Mouse (Mus musculus): Measurements from ENCODE around the gene Dcst1. TPM values are rescaled to one million over a fixed set of nuclear protein-coding genes. Genes with fewer than 3 reads are reported as not detected.

Gene Dcst1
- polyA plus RNA-seq, 1 experiment = not detected

- peak within 1 kb of the TSS; percentile 58 for H3K4me3 ChIP-seq (ENCODE audit: insufficient read depth, low read depth, low read length)
- peak; percentile 84 for TF ChIP-seq POLR2A (IDR thresholded peaks at IDR 0.05; ENCODE audit: insufficient read depth, low read depth, low read length)
- TF ChIP-seq CTCF (IDR thresholded peaks at IDR 0.05; ENCODE audit: insufficient read depth, low read depth, low read length) = no peak
- H3K27ac ChIP-seq (ENCODE audit: insufficient read depth, low read depth, low read length) = peak within 1 kb of the TSS; percentile 71
- WGBS = under 1% methylated on average over 53 of the region's 53 CpGs
- H3K4me1 ChIP-seq (ENCODE audit: control insufficient read depth, insufficient read depth, low read length) = peaks cover 43% of the 10 kb centered on the region
These were observed 42.4 kb downstream of the Dcst1 start, which contains the start of gene Efna3 for GRCm38 (mm10) chr3:89322514-89323165. Gene Efna3 (minus strand): TSS chr3:89322965.

GRCm38 (mm10) chr3:89322131-89322500 is 42.9 kb downstream of the Dcst1 start:
- peak overlapping the region; percentile 58 for H3K4me3 ChIP-seq (ENCODE audit: insufficient read depth, low read depth, low read length)
- H3K27ac ChIP-seq (ENCODE audit: insufficient read depth, low read depth, low read length) = peak overlapping the region; percentile 71
- peaks cover 49% of the 10 kb centered on the region for H3K4me1 ChIP-seq (ENCODE audit: control insufficient read depth, insufficient read depth, low read length)
- WGBS = 2% methylated on average over 14 of the region's 14 CpGs
- TF ChIP-seq POLR2A (IDR thresholded peaks at IDR 0.05; ENCODE audit: insufficient read depth, low read depth, low read length) = no peak
- no peak for TF ChIP-seq CTCF (IDR thresholded peaks at IDR 0.05; ENCODE audit: insufficient read depth, low read depth, low read length)

DNA sequence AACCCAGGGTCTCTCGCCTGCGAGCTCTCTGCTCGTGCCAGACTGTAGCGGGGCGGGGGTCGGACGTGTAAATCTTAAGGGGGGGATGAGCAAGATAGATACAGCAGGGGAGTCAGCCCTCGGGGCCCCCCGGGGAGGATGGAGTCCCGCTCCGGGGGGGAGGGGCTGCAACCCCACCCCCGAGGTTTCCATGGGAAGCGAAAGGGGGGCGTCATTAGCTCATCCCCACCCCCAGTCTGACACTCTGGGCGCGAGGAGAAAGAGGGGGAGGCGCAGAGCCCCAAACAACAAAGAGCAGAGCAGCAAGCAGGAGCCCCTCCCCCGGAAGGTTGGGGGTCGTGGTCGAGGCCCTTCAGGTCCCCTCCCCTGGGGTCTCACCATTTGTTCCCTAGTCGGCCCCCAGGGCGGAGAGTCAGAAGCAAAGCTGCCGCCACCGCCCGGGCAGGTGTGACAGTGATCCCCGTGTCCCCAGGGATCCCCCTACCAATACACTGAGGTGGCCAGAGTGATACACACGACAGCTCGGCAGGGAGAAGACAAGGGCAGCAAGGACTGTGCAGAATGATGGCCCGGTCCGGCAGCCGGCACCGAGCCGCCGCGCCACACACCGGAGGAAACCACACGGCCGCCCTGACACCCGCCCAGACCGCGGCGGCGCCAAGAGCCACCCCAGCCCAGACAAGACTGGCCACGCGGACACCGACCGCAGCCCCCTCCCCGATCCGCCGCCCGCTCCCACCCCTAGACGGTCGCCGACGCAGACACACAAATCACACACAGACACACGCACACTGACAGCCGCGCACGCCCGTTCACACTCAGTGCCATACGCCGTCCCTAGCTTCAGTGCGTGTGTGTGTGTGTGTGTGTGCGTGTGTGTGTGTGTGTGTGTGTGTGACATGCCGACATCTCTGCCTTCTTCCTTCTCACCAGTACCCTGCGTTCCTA is 43.6 kb downstream of the Dcst1 start:
- Histone ChIP-seq H3K4me1 (ENCODE audit: control insufficient read depth, insufficient read depth, low read length) (peaks cover 53% of the 10 kb centered on the region), H3K4me3 (ENCODE audit: insufficient read depth, low read depth, low read length) (peak overlapping the region; percentile 58), H3K27ac (ENCODE audit: insufficient read depth, low read depth, low read length) (peak overlapping the region; percentile 71)
- under 1% methylated on average over 66 of the region's 66 CpGs for WGBS
- TF ChIP-seq CTCF (IDR thresholded peaks at IDR 0.05; ENCODE audit: insufficient read depth, low read depth, low read length) (no peak), POLR2A (IDR thresholded peaks at IDR 0.05; ENCODE audit: insufficient read depth, low read depth, low read length) (0 out of 2 replicates have a peak, but pooled peaks have one; percentile 14)

DNA sequence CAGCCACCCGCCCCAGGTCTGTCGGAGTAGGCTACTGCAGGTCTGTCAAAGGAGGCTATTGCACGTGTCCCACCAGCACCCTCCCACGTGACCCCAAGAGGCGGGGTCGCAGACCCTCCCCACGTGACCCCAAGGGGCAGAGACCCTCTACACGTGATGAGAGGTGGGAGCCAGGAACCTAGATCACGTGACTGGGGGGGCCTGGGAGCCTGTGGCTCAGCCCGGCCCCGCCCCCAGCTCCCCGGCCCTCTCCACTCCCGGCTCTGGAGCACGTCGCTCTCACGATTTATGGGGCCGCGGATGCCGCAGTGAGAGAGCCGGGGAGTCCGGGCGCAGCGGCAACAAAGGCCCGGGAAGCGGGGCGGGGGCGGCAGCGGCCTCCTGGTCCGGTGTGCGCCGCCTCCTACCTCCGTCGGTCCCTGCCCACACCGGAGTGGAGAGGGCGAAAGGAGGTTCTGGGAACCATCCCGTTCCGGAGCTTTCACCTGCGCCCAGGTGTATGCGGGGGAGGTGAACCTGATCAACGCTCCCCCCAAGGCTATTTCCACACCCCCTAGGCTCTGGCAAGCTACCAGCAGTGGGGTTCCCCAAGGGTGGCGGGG is 44.4 kb downstream of the Dcst1 start:
- TF ChIP-seq POLR2A (IDR thresholded peaks at IDR 0.05; ENCODE audit: insufficient read depth, low read depth, low read length) = no peak; the same call in 1 of the 2 replicates
- TF ChIP-seq CTCF (IDR thresholded peaks at IDR 0.05; ENCODE audit: insufficient read depth, low read depth, low read length) = no peak
- 1% methylated on average over 40 of the region's 41 CpGs for WGBS
- H3K27ac ChIP-seq (ENCODE audit: insufficient read depth, low read depth, low read length) = peak overlapping the region; percentile 43
- H3K4me3 ChIP-seq (ENCODE audit: insufficient read depth, low read depth, low read length) = peak overlapping the region; percentile 58
- peaks cover 61% of the 10 kb centered on the region for H3K4me1 ChIP-seq (ENCODE audit: control insufficient read depth, insufficient read depth, low read length)

DNA sequence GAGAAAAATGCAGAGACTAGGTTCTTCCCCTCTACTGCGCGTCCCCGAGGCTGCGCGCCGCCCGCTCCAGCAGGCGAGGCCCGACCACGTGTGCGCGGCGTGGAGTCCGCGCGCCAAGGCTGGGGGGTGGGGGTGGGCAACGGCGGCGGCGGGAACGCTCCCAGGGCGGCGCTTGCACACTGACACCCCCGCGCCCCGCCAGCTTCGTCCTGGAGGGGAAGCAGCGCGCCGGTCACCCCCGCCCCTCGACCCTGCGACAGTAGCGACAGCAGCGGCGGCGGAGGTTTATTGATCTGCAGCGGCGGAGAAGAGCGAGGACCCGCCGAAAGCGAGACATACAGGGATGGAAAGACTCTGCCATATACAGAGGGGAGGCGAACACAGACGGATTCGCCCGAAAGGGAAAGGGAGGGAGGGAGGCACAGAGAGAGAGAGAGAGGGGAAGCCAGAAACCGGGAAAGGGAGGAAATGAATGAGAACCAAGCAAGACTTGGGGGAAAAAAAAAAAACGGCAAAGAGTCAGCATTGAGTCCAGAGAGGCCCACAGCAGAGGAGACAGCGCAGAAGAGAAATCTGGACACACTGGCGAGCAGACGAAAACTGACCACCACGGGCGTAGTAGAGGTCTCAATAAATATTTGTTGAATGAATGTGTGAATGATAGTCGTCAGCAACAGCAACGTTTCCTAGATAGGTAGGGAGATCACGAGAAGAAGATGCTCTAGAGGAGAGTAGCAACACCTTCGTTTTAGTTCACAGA is 45.3 kb downstream of the Dcst1 start:
- TF ChIP-seq POLR2A (IDR thresholded peaks at IDR 0.05; ENCODE audit: insufficient read depth, low read depth, low read length) (no peak), CTCF (IDR thresholded peaks at IDR 0.05; ENCODE audit: insufficient read depth, low read depth, low read length) (no peak)
- peaks cover 69% of the 10 kb centered on the region for H3K4me1 ChIP-seq (ENCODE audit: control insufficient read depth, insufficient read depth, low read length)
- 0 out of 2 replicates have a peak overlapping the region, but pooled peaks have one; percentile 36 for H3K27ac ChIP-seq (ENCODE audit: insufficient read depth, low read depth, low read length)
- peak overlapping the region; percentile 58 for H3K4me3 ChIP-seq (ENCODE audit: insufficient read depth, low read depth, low read length)
- 2% methylated on average over 58 of the region's 58 CpGs for WGBS

- Histone ChIP-seq H3K4me1 (ENCODE audit: control insufficient read depth, insufficient read depth, low read length) (peaks cover 70% of the 10 kb centered on the region), H3K4me3 (ENCODE audit: insufficient read depth, low read depth, low read length) (peak overlapping the region; percentile 58), H3K27ac (ENCODE audit: insufficient read depth, low read depth, low read length) (no peak overlapping the region)
- TF ChIP-seq POLR2A (IDR thresholded peaks at IDR 0.05; ENCODE audit: insufficient read depth, low read depth, low read length) = no peak
- TF ChIP-seq CTCF (IDR thresholded peaks at IDR 0.05; ENCODE audit: insufficient read depth, low read depth, low read length) = no peak
- 18% methylated on average over 21 of the region's 21 CpGs for WGBS
These were observed 46.0 kb downstream of the Dcst1 start for GRCm38 (mm10) chr3:89318971-89319590.

DNA sequence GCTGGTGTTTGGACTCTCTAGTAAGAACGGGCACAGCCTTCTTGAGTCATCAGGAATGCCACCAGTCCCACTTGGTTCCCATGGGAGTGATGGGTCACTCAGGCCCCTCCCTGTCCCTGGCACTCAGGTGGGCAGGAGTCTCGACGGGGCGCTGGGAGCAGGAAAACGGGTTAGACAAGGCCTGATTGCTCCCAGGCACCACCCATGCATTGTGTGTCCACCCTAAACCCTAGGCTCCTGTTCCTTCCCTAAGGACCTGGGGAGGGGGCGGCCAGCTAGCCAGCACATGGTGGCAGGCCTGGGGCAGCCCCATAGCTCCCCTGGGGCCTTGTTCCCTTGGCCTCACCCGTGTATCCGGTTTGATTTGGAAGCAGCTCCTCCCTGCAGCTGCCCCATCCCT is 46.7 kb downstream of the Dcst1 start:
- no peak overlapping the region for H3K4me3 ChIP-seq (ENCODE audit: insufficient read depth, low read depth, low read length)
- no peak overlapping the region; the same call in 1 of the 2 replicates for H3K27ac ChIP-seq (ENCODE audit: insufficient read depth, low read depth, low read length)
- H3K4me1 ChIP-seq (ENCODE audit: control insufficient read depth, insufficient read depth, low read length) = peaks cover 70% of the 10 kb centered on the region
- 76% methylated on average over 8 of the region's 8 CpGs for WGBS
- TF ChIP-seq POLR2A (IDR thresholded peaks at IDR 0.05; ENCODE audit: insufficient read depth, low read depth, low read length) = no peak
- no peak for TF ChIP-seq CTCF (IDR thresholded peaks at IDR 0.05; ENCODE audit: insufficient read depth, low read depth, low read length)

DNA sequence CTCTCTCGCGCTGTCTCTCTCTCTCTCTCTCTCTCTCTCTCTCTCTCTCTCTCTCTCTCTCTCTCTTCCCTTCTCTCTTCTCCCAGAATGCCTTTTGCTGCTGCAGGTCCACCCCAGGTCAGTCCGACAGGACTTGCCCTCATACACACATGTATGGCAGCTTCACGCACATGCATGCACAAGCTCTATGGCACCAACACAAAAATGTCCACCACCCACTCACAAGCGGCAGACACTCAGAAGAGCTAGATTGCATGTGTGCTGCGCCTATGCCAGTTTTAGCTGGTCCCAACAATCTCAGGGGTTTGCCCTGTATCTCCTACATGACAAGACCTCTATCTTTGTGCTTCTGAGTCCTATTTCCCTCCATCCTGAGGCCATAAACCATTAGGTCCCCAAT is 47.8 kb downstream of the Dcst1 start:
- TF ChIP-seq POLR2A (IDR thresholded peaks at IDR 0.05; ENCODE audit: insufficient read depth, low read depth, low read length) (no peak), CTCF (IDR thresholded peaks at IDR 0.05; ENCODE audit: insufficient read depth, low read depth, low read length) (no peak)
- Histone ChIP-seq H3K4me3 (ENCODE audit: insufficient read depth, low read depth, low read length) (0 out of 2 replicates have a peak overlapping the region, but pooled peaks have one; percentile 12), H3K4me1 (ENCODE audit: control insufficient read depth, insufficient read depth, low read length) (peaks cover 68% of the 10 kb centered on the region), H3K27ac (ENCODE audit: insufficient read depth, low read depth, low read length) (peak overlapping the region; percentile 63)
- 23% methylated on average over 6 of the region's 6 CpGs for WGBS
